Mouse (Mus musculus) liver, postnatal 0 days (tissue): Measurements from ENCODE around the gene Plekho1.
"Not testable (repeated sequence)": the region's sequence is repeated elsewhere in the genome, so short reads cannot be mapped to it uniquely, and the experiment has no call there.

Source experiments
- CTCF ChIP-seq: sonication (generic); IDR thresholded peaks from 2 replicates; pipeline ENCODE4 v1.5.1; 2016; ENCODE audit warnings: antibody characterized with exemption, low read depth
- EP300 ChIP-seq: IDR thresholded peaks from 2 replicates; pipeline ENCODE4 v1.6.1; 2016; ENCODE audit warnings: antibody characterized with exemption, low read depth, mild to moderate bottlenecking

GRCm38 (mm10) chr3:95970661-95971060, 25.1 kb downstream of the Plekho1 start:
- TF ChIP-seq EP300, CTCF: not testable (repeated sequence)
